14 mouse cellular contexts compared by ENCODE assay signal in the genomic region with DNA sequence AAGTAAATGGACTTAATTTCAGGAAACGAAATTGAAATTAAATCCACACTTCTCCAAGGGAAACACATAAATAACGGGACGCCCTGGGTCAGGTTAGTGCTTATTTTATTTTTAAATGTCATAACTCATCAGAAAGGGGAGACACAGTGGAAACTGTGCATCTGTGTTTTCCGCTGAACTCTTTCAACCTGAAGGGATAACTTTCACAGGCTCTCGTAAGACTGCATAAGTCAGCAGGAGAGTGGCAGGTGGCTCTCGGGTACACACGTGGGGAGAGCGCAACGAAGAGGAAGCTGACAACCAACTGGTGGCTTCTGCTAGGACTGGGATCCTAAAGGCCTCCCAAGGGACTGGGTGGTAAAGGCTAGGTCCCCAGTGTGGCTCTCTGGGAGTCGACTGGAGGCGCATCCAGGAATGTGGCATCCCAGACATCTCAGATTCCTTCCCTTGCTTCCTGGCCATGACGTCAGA.
A peak's percentile ranks its signal among the peaks of the same experiment; 100 is the strongest.
DNase-seq lines count a peak whose midpoint lies in the region; TF ChIP-seq lines count a peak whose summit lies in the region.
"Had no signal": no experiment of that assay in that cellular context is flagged by ENCODE, and none has a peak within 500 bp of the region (broad histone marks: within the 10 kb centered on the region; RNA-seq: fewer than 3 reads in every experiment).

No protein-coding gene starts in this region.

- DNase-seq in adrenal gland, postnatal 36 days = peak; percentile 19 to 47
- no peak for DNase-seq in adrenal gland, postnatal 4 days (ENCODE audit: low spot score in 2 of 2)
- DNase-seq in spleen, adult 2 months (ENCODE audit: low read depth in 1 of 2, low spot score in 2 of 2) = peak in 1 of 2 experiments; percentile 24
- DNase-seq in spleen, adult 12 weeks (ENCODE audit: low spot score) = no peak
- no peak for DNase-seq in c-Kit-positive CD71-positive TER-119-positive erythroid progenitor cells, embryonic 14.5 days (ENCODE audit: low spot score)
- DNase-seq in frontal cortex, postnatal 36 days (ENCODE audit: low spot score in 2 of 2) = no peak
- DNase-seq in cerebellum, adult 18-20 months = no peak
- DNase-seq: heart, postnatal 10 days had no signal

- H3K4me3 ChIP-seq in spleen, adult 2 months (ENCODE audit: extremely low read depth, insufficient read depth, insufficient read length) = no peak overlapping the region
- no peak overlapping the region for H3K4me3 ChIP-seq in macrophage (ENCODE audit: inconsistent target)
- H3K4me3 ChIP-seq: forebrain, embryonic 13.5 days; liver, embryonic 15.5 days; megakaryocyte, embryonic 14.5 days; myocyte had no signal

- TF ChIP-seq POLR2A in spleen, adult 2 months (IDR thresholded peaks at IDR 0.05; ENCODE audit: low read depth, low read length) = no peak

- peak overlapping the region; percentile 31; the same call in 1 of the 2 replicates for H3K27ac ChIP-seq in spleen, adult 2 months (ENCODE audit: insufficient read depth, low read length)
- H3K27ac ChIP-seq in macrophage = peak overlapping the region; percentile 64
- H3K27ac ChIP-seq: forebrain, embryonic 13.5 days; liver, embryonic 15.5 days had no signal

- H3K36me3 ChIP-seq in spleen, adult 2 months (ENCODE audit: control insufficient read depth, insufficient read depth, low read length) = no peaks in the 10 kb centered on the region
- H3K36me3 ChIP-seq in macrophage (ENCODE audit: inconsistent target) = 0 out of 2 replicates have a peak, but pooled peaks cover 17% of the 10 kb centered on the region
- H3K36me3 ChIP-seq: G1E; liver, embryonic 15.5 days had no signal

- peaks cover 27% of the 10 kb centered on the region for H3K4me1 ChIP-seq in spleen, adult 2 months (ENCODE audit: control insufficient read depth, insufficient read depth, insufficient read length)

- no peak for TF ChIP-seq CTCF in spleen, adult 2 months (IDR thresholded peaks at IDR 0.05; ENCODE audit: extremely low read depth, insufficient read depth, insufficient read length, insufficient replicate concordance)

- peaks cover 12% of the 10 kb centered on the region; the same call in 1 of the 2 replicates for H3K79me2 ChIP-seq in macrophage (ENCODE audit: inconsistent target)

- WGBS in spleen, adult 2 months = 30% methylated on average over 12 of the region's 12 CpGs
- 44% methylated on average over 11 of the region's 12 CpGs for WGBS in macrophage (ENCODE audit: missing documents)

- H3K27me3 ChIP-seq in spleen, adult 2 months (ENCODE audit: control insufficient read depth, insufficient read depth, low read length) = no peaks in the 10 kb centered on the region
- H3K27me3 ChIP-seq: forebrain, embryonic 13.5 days; megakaryocyte, embryonic 14.5 days had no signal

Comparison
In these comparisons a context has a peak if more than half of its experiments do, and no peak if none do; other contexts are left out.
1. DNase-seq: peak in adrenal gland, postnatal 36 days (2 of 2); none in adrenal gland, postnatal 4 days (0 of 2), spleen, adult 12 weeks (single experiment), c-Kit-positive CD71-positive TER-119-positive erythroid progenitor cells, embryonic 14.5 days (single experiment), frontal cortex, postnatal 36 days (0 of 2) and cerebellum, adult 18-20 months (0 of 2).